Mouse (Mus musculus) intestine, postnatal 0 days (tissue): ENCODE data around the gene Rae1. TPM values are rescaled to one million over a fixed set of nuclear protein-coding genes. Genes with fewer than 3 reads are reported as not detected.

Experiments
- ATAC-seq: fragments of 200-750 bp; cut with Nextera tagmentation; 2 replicates; pipeline ENCODE4 v1.8.0; 2017; ENCODE audit warnings: mild to moderate bottlenecking, moderate TSS enrichment, moderate library complexity
- H3K27ac ChIP-seq: fragments of 300-500 bp; sonication (generic); 2 replicates; pipeline ENCODE4 v1.5.1; 2014; ENCODE audit warnings: mild to moderate bottlenecking, low read depth, low read length, moderate library complexity
- H3K27me3 ChIP-seq: fragments of 300-500 bp; sonication (generic); replicated peaks from 2 replicates; pipeline ENCODE4 v1.6.1; 2014; ENCODE audit warnings: low read length, mixed read lengths; ENCODE audit not compliant: control insufficient read depth, insufficient read depth
- H3K36me3 ChIP-seq: fragments of 300-500 bp; sonication (generic); 2 replicates; pipeline ENCODE4 v1.6.1; 2014; ENCODE audit warnings: mild to moderate bottlenecking, moderate library complexity; ENCODE audit not compliant: control insufficient read depth, insufficient read depth
- H3K4me1 ChIP-seq: fragments of 300-500 bp; sonication (generic); replicated peaks from 2 replicates; pipeline ENCODE4 v1.6.1; 2014; ENCODE audit warnings: antibody characterized with exemption, low read length, mixed read lengths; ENCODE audit not compliant: control insufficient read depth, insufficient read depth
- H3K4me2 ChIP-seq: fragments of 300-500 bp; sonication (generic); replicated peaks from 2 replicates; pipeline ENCODE4 v1.6.1; 2014; ENCODE audit warnings: low read depth, mild to moderate bottlenecking, moderate library complexity
- H3K4me3 ChIP-seq: fragments of 300-500 bp; sonication (generic); 2 replicates; pipeline ENCODE4 v1.5.1; 2014; ENCODE audit warnings: low read depth, low read length
- H3K9ac ChIP-seq: fragments of 300-500 bp; sonication (generic); 2 replicates; pipeline ENCODE4 v1.6.1; 2014; ENCODE audit warnings: mild to moderate bottlenecking, low read depth, low read length
- H3K9me3 ChIP-seq: fragments of 300-500 bp; sonication (generic); 2 replicates; pipeline ENCODE4 v1.6.1; 2016; ENCODE audit warnings: mixed run types; ENCODE audit not compliant: control insufficient read depth
- CTCF ChIP-seq: sonication (generic); IDR thresholded peaks from 2 replicates; pipeline ENCODE4 v1.5.1; 2016; ENCODE audit warnings: low read depth, mild to moderate bottlenecking, control low read depth, antibody characterized with exemption, moderate library complexity
- WGBS: fragments of 180-500 bp; shearing (Covaris S2); extraction: QIAGEN DNeasy Blood & Tissue Kit; methylation state at CpG from one replicate; pipeline ENCODE4 v1.1.7; 2014; 5-methylcytosine and 5-hydroxymethylcytosine counted together
- polyA plus RNA-seq: library from polyadenylated mRNA; unstranded; fragments of >200 nt; fragmentation: Nextera tagmentation; extraction: Ambion mirVana; gene quantifications from 2 replicates; pipeline ENCODE4 v1.2.1, GENCODE M21; 2015

Gene Rae1
- polyA plus RNA-seq, 1 experiment from 2014 or later = 63.5 TPM

- no peaks in the 10 kb centered on the region for H3K9me3 ChIP-seq
- H3K4me3 ChIP-seq = peak overlapping the region; percentile 78
- WGBS = 28% methylated on average over 10 of the region's 10 CpGs
- peak overlapping the region; percentile 50; the same call in 1 of the 2 replicates for H3K27ac ChIP-seq
- no peak for TF ChIP-seq CTCF
- peak overlapping the region; percentile 96 for H3K4me2 ChIP-seq
- peaks cover 7% of the 10 kb centered on the region; the same call in 1 of the 2 replicates for H3K36me3 ChIP-seq
- peak overlapping the region; percentile 62 for H3K9ac ChIP-seq
- ATAC-seq = no peak
- peaks cover 20% of the 10 kb centered on the region for H3K4me1 ChIP-seq
- H3K27me3 ChIP-seq = no peaks in the 10 kb centered on the region
Observed at GRCm38 (mm10) chr2:173022813-173023212, 22.9 kb downstream of the Rae1 start.

- H3K27ac ChIP-seq = peak overlapping the region; percentile 50
- H3K27me3 ChIP-seq = no peaks in the 10 kb centered on the region
- 36% methylated on average over 7 of the region's 7 CpGs for WGBS
- H3K36me3 ChIP-seq = peaks cover 12% of the 10 kb centered on the region; the same call in 1 of the 2 replicates
- H3K4me3 ChIP-seq = peak overlapping the region; percentile 78
- H3K9me3 ChIP-seq = no peaks in the 10 kb centered on the region
- no peak for TF ChIP-seq CTCF
- H3K4me1 ChIP-seq = peaks cover 20% of the 10 kb centered on the region
- peak; percentile 49 for ATAC-seq
- H3K4me2 ChIP-seq = peak overlapping the region; percentile 96
- H3K9ac ChIP-seq = peak overlapping the region; percentile 62
Observed at GRCm38 (mm10) chr2:173023371-173023851, 23.5 kb downstream of the Rae1 start.

DNA sequence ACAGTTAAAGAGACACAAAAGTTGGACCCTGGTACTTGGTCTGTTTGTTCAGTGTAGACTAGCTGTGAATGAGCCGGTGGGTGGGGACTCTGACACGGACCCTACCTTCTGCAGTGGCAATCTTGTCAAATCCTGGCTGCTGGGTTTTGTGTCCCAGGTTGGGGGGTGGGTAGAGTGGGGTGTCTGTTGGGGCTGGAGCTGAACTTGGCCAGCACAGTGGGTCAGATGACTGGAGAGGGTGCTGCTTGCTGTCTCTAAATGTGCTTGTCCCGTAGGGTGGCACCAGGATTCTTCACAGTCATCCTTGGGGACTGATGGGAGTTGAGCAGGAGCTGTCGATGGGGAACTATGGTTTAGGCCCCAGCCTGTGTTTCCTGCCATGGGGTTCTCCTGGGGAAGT, 24.0 kb downstream of the Rae1 start:
- Histone ChIP-seq H3K4me1 (peaks cover 20% of the 10 kb centered on the region), H3K4me2 (peak overlapping the region; percentile 96)

DNA sequence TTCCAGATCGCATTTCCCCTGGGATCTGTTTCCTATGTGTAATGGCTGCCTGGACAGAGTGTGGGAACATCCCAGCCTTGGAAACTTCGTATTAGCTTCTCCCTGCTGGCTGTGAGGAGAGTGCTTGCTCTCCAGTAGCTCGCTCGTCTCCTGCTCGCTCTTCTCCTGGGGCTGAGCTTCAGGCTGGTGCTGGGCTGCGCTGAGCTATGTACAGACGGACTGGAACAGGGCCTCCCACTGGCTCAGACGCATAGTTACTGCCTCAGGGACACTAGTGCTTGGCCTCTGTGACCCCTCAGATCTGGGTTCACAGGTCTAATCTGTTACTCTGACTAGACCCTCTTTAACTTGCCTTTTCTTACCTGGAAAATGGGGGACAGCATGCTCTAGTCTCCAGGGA, 24.5 kb downstream of the Rae1 start:
- Histone ChIP-seq H3K4me1 (peaks cover 20% of the 10 kb centered on the region), H3K27me3 (no peaks in the 10 kb centered on the region), H3K36me3 (peaks cover 20% of the 10 kb centered on the region; the same call in 1 of the 2 replicates), H3K9me3 (no peaks in the 10 kb centered on the region), H3K4me2 (peak overlapping the region; percentile 96), H3K4me3 (peak overlapping the region; percentile 78), H3K9ac (no peak overlapping the region), H3K27ac (no peak overlapping the region; the same call in 1 of the 2 replicates)
- 53% methylated on average over 8 of the region's 8 CpGs for WGBS
- TF ChIP-seq CTCF = no peak
- ATAC-seq = no peak

More for the DNA sequence above, 24.0 kb downstream of the Rae1 start:
- no peaks in the 10 kb centered on the region for H3K27me3 ChIP-seq
- no peak overlapping the region; the same call in 1 of the 2 replicates for H3K27ac ChIP-seq
- no peak overlapping the region for H3K9ac ChIP-seq
- peaks cover 17% of the 10 kb centered on the region; the same call in 1 of the 2 replicates for H3K36me3 ChIP-seq
- TF ChIP-seq CTCF = no peak
- peak; percentile 11 for ATAC-seq
- WGBS = 46% methylated on average over 4 of the region's 4 CpGs
- no peaks in the 10 kb centered on the region for H3K9me3 ChIP-seq
- H3K4me3 ChIP-seq = peak overlapping the region; percentile 78

DNA sequence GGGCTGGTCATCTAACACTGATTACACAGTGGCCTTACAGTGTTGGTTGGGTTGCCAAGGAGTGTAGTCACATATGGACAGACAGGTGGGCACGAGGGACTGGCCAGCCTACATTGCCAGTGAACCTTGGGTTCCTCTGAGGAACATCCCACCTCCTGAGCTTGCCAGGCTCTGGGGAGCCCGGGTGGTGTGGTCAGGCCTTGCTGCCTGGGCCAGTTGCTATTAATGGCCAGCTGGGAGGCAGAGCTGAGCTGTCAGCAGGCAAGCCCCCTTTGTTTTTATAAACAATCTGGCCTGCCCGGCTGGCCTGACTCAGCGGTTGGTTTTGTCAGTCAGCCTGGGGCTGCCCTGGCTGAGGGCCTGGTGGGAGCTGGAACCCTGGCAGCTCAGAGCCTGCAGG, 25.0 kb downstream of the Rae1 start:
- H3K27me3 ChIP-seq = no peaks in the 10 kb centered on the region
- no peak for TF ChIP-seq CTCF
- H3K36me3 ChIP-seq = peaks cover 20% of the 10 kb centered on the region; the same call in 1 of the 2 replicates
- WGBS = 48% methylated on average over 4 of the region's 4 CpGs
- no peak overlapping the region for H3K9ac ChIP-seq
- no peak overlapping the region; the same call in 1 of the 2 replicates for H3K27ac ChIP-seq
- no peak for ATAC-seq
- peaks cover 20% of the 10 kb centered on the region for H3K4me1 ChIP-seq
- H3K9me3 ChIP-seq = no peaks in the 10 kb centered on the region
- no peak overlapping the region for H3K4me3 ChIP-seq
- H3K4me2 ChIP-seq = peak overlapping the region; percentile 96

- Histone ChIP-seq H3K27me3 (no peaks in the 10 kb centered on the region), H3K4me1 (peaks cover 16% of the 10 kb centered on the region), H3K27ac (peak overlapping the region; percentile 71), H3K36me3 (peaks cover 29% of the 10 kb centered on the region; the same call in 1 of the 2 replicates), H3K9ac (no peak overlapping the region), H3K9me3 (no peaks in the 10 kb centered on the region), H3K4me2 (peak overlapping the region; percentile 24), H3K4me3 (no peak overlapping the region)
- no peak for ATAC-seq
- WGBS = 40% methylated on average over 5 of the region's 5 CpGs
- no peak for TF ChIP-seq CTCF
Observed at GRCm38 (mm10) chr2:173026286-173026685, 26.4 kb downstream of the Rae1 start.
